Mouse (Mus musculus) CH12.LX (cell line): ENCODE measurements at regions not wholly inside any gene's neighbourhood (a gene's known extent, or its start where the extent isn't known, plus 50 kb on each side); places are given as distances from the start of the nearest gene placed in this dataset.

Experiments
- DNase-seq: peaks from one replicate; pipeline ENCODE4 v3.0.0-alpha.2; 2013; ENCODE audit errors: extremely low read depth
- H3K27ac ChIP-seq: 2 replicates; pipeline ENCODE4 v1.5.1; 2012; ENCODE audit warnings: low read depth, mild to moderate bottlenecking, control low read depth, moderate library complexity; ENCODE audit not compliant: insufficient read depth
- H3K27me3 ChIP-seq: replicated peaks from 2 replicates; pipeline ENCODE3; 2012; ENCODE audit warnings: inconsistent platforms
- H3K36me3 ChIP-seq, 2 experiments: replicated peaks in 1 of 2; 2 replicates each; pipeline versions ENCODE3 to v1.6.1; 2012; ENCODE audit warnings: inconsistent platforms in 1 of 2, low read length in 1 of 2, mild to moderate bottlenecking in 1 of 2, mixed read lengths in 1 of 2, moderate library complexity in 1 of 2; ENCODE audit not compliant: control insufficient read depth in 1 of 2, insufficient read depth in 1 of 2
- H3K4me1 ChIP-seq, 2 experiments: 2 replicates each; pipeline ENCODE4 v1.6.1; 2012; ENCODE audit warnings: inconsistent platforms in 1 of 2, moderate library complexity in 1 of 2; ENCODE audit not compliant: insufficient read depth in 2 of 2, control insufficient read depth in 1 of 2
- H3K4me2 ChIP-seq: 2 replicates; pipeline ENCODE4 v1.6.1; 2012; ENCODE audit warnings: low read depth, mild to moderate bottlenecking, control low read depth; ENCODE audit not compliant: poor library complexity, insufficient read depth, severe bottlenecking
- H3K4me3 ChIP-seq, 3 experiments: fragments of 150-350 bp in 1 of 3; sonication (generic) in 1 of 3; replicated peaks in 1 of 3; 2 replicates each; pipeline versions ENCODE3 to v1.5.1; 2011 to 2012; ENCODE audit warnings: low read depth in 2 of 3, low read length in 2 of 3, mild to moderate bottlenecking in 2 of 3, moderate library complexity in 2 of 3, control low read depth in 1 of 3, improper control_type of control experiment in 1 of 3, inconsistent platforms in 1 of 3, mixed read lengths in 1 of 3; ENCODE audit not compliant: poor library complexity in 1 of 3
- H3K79me2 ChIP-seq: replicated peaks from 2 replicates; pipeline ENCODE4 v1.6.1; 2012; ENCODE audit warnings: mild to moderate bottlenecking, moderate library complexity; ENCODE audit not compliant: control insufficient read depth, poor library complexity, insufficient read depth, severe bottlenecking; ENCODE audit errors: extremely low read depth
- H3K9ac ChIP-seq: 2 replicates; pipeline ENCODE4 v1.6.1; 2012; ENCODE audit warnings: low read depth, mild to moderate bottlenecking, control low read depth, moderate library complexity; ENCODE audit not compliant: insufficient read depth
- H3K9me3 ChIP-seq: replicated peaks from 2 replicates; pipeline ENCODE3; 2012; ENCODE audit warnings: low read length, inconsistent platforms, mixed read lengths
- BHLHE40 ChIP-seq: IDR thresholded peaks from 2 replicates; pipeline ENCODE4 v1.6.1; 2011; ENCODE audit warnings: mild to moderate bottlenecking, low read depth, low read length, improper control_type of control experiment
- CHD2 ChIP-seq: IDR thresholded peaks from 2 replicates; pipeline ENCODE4 v1.6.1; 2011; ENCODE audit warnings: low read length, improper control_type of control experiment
- E2F4 ChIP-seq: IDR thresholded peaks from 2 replicates; pipeline ENCODE4 v1.6.1; 2011; ENCODE audit warnings: low read depth, low read length, improper control_type of control experiment; ENCODE audit not compliant: insufficient replicate concordance
- EP300 ChIP-seq: IDR thresholded peaks from 2 replicates; pipeline ENCODE4 v1.6.1; 2011; ENCODE audit warnings: low read length, improper control_type of control experiment
- ETS1 ChIP-seq: conservative IDR thresholded peaks from 2 replicates; pipeline ENCODE4 v1.6.1; 2012; ENCODE audit warnings: low read depth, mild to moderate bottlenecking, inconsistent platforms, low read length, improper control_type of control experiment, moderate library complexity
- HCFC1 ChIP-seq: IDR thresholded peaks from 2 replicates; pipeline ENCODE4 v1.6.1; 2012; ENCODE audit warnings: low read depth, mild to moderate bottlenecking, inconsistent platforms, low read length, improper control_type of control experiment
- JUN ChIP-seq: IDR thresholded peaks from 2 replicates; pipeline ENCODE4 v1.6.1; 2011; ENCODE audit warnings: low read depth, mild to moderate bottlenecking, low read length, improper control_type of control experiment, moderate library complexity; ENCODE audit not compliant: insufficient read depth
- KAT2A ChIP-seq: IDR thresholded peaks from 2 replicates; pipeline ENCODE4 v1.6.1; 2012; ENCODE audit warnings: low read length, improper control_type of control experiment, inconsistent platforms; ENCODE audit not compliant: insufficient replicate concordance
- MAFK ChIP-seq: IDR thresholded peaks from 2 replicates; pipeline ENCODE4 v1.6.1; 2011; ENCODE audit warnings: low read length, improper control_type of control experiment; ENCODE audit not compliant: insufficient replicate concordance
- MAX ChIP-seq: IDR thresholded peaks from 2 replicates; pipeline ENCODE4 v1.6.1; 2011; ENCODE audit warnings: low read length, improper control_type of control experiment
- MAZ ChIP-seq: IDR thresholded peaks from 2 replicates; pipeline ENCODE4 v1.6.1; 2012; ENCODE audit warnings: low read depth, mild to moderate bottlenecking, inconsistent platforms, low read length, improper control_type of control experiment, moderate library complexity
- MYC ChIP-seq: IDR thresholded peaks from 2 replicates; pipeline ENCODE4 v1.6.1; 2011; ENCODE audit warnings: low read depth, mild to moderate bottlenecking, improper control_type of control experiment, low read length
- NRF1 ChIP-seq: IDR thresholded peaks from 2 replicates; pipeline ENCODE4 v1.6.1; 2014; ENCODE audit warnings: low read depth, mild to moderate bottlenecking, inconsistent platforms, low read length, improper control_type of control experiment, moderate library complexity
- POLR2A ChIP-seq: IDR thresholded peaks from 2 replicates; pipeline ENCODE4 v1.6.1; 2011; ENCODE audit warnings: low read depth, mild to moderate bottlenecking, improper control_type of control experiment, low read length
- SIN3A ChIP-seq: IDR thresholded peaks from 2 replicates; pipeline ENCODE4 v1.6.1; 2012; ENCODE audit warnings: low read length, improper control_type of control experiment, inconsistent platforms
- TBP ChIP-seq: conservative IDR thresholded peaks from 2 replicates; pipeline ENCODE4 v1.6.1; 2011; ENCODE audit warnings: low read depth, low read length, improper control_type of control experiment
- TCF12 ChIP-seq: IDR thresholded peaks from 2 replicates; pipeline ENCODE4 v1.6.1; 2014; ENCODE audit warnings: low read depth, mild to moderate bottlenecking, inconsistent platforms, low read length, improper control_type of control experiment
- ZC3H11A ChIP-seq: IDR thresholded peaks from 2 replicates; pipeline ENCODE4 v1.6.1; 2012; ENCODE audit warnings: low read depth, mild to moderate bottlenecking, inconsistent platforms, low read length, improper control_type of control experiment
- ZKSCAN1 ChIP-seq: IDR thresholded peaks from 2 replicates; pipeline ENCODE4 v1.6.1; 2012; ENCODE audit warnings: low read depth, inconsistent platforms, low read length, improper control_type of control experiment, borderline replicate concordance
- ZNF384 ChIP-seq: IDR thresholded peaks from 2 replicates; pipeline ENCODE4 v1.6.1; 2012; ENCODE audit warnings: low read depth, low read length, improper control_type of control experiment, inconsistent platforms
- dilution Hi-C: fragments of 300-500 bp; cut with MboI; formaldehyde crosslinking; loops from 2 replicates; pipeline ENCODE4 v1.14.3; 2020; ENCODE audit warnings: low sequenced_read_pairs; ENCODE audit not compliant: extremely low pct_unique_long_range_greater_than_20kb, extremely low pct_ligation_motif_present
- in situ Hi-C: fragments of 300-500 bp; cut with MboI; formaldehyde crosslinking; loops from 3 replicates; pipeline ENCODE4 v1.14.3; 2019; ENCODE audit warnings: low sequenced_read_pairs, low pct_ligation_motif_present, low pct_unique_long_range_greater_than_20kb, mixed read lengths

- Histone ChIP-seq H3K36me3 (no peaks in the 10 kb centered on the region), H3K4me1 (no peaks in the 10 kb centered on the region), H3K4me3 (no peak overlapping the region)
- TF ChIP-seq TBP (no peak), E2F4 (no peak), EP300 (no peak), HCFC1 (no peak), SIN3A (no peak), MAZ (no peak), JUN (no peak)
- TF ChIP-seq, all 38 proteins: peak for 0
- Histone ChIP-seq H3K27me3 (no peaks in the 10 kb centered on the region), H3K9ac (no peak overlapping the region), H3K9me3 (peaks cover 47% of the 10 kb centered on the region), H3K4me2 (no peak overlapping the region), H3K27ac (no peak overlapping the region), H3K79me2 (no peaks in the 10 kb centered on the region)
- dilution Hi-C loops: no loop called here
- in situ Hi-C loops: no loop called here
- DNase-seq: no peak
Measured at GRCm38 (mm10) chr1:185958276-185958675, 158.8 kb downstream of the Lyplal1 start.

- H3K4me2 ChIP-seq: no peak overlapping the region
- peaks cover 71% of the 10 kb centered on the region for H3K9me3 ChIP-seq
- no peak overlapping the region for H3K27ac ChIP-seq
- H3K36me3 ChIP-seq: no peaks in the 10 kb centered on the region
- no peak overlapping the region for H3K4me3 ChIP-seq
- DNase-seq: no peak
- dilution Hi-C loops: no loop called here
- H3K4me1 ChIP-seq: no peaks in the 10 kb centered on the region
- no peak for TF ChIP-seq SIN3A
- no peak for TF ChIP-seq MAFK
- TF ChIP-seq TCF12: no peak
- no peak for TF ChIP-seq KAT2A
- no peak for TF ChIP-seq ZC3H11A
- no peak for TF ChIP-seq E2F4
- TF ChIP-seq MAZ: no peak
- no peak overlapping the region for H3K9ac ChIP-seq
- no peaks in the 10 kb centered on the region for H3K79me2 ChIP-seq
- in situ Hi-C loops: no loop called here
- no peaks in the 10 kb centered on the region for H3K27me3 ChIP-seq
Measured at GRCm38 (mm10) chr1:185962606-185963005, 154.5 kb downstream of the Lyplal1 start.

GRCm38 (mm10) chr1:185963773-185964172 is 153.3 kb downstream of the Lyplal1 start:
- Histone ChIP-seq H3K4me3 (no peak overlapping the region), H3K79me2 (no peaks in the 10 kb centered on the region), H3K36me3 (no peaks in the 10 kb centered on the region), H3K4me1 (no peaks in the 10 kb centered on the region), H3K9me3 (peaks cover 70% of the 10 kb centered on the region), H3K27me3 (no peaks in the 10 kb centered on the region), H3K9ac (no peak overlapping the region), H3K27ac (no peak overlapping the region), H3K4me2 (no peak overlapping the region)
- in situ Hi-C loops: no loop called here
- TF ChIP-seq POLR2A (no peak), CHD2 (no peak), ZNF384 (no peak), MAX (no peak), NRF1 (no peak), ETS1 (no peak), ZKSCAN1 (no peak), MYC (no peak), BHLHE40 (no peak)
- dilution Hi-C loops: no loop called here
- no peak for DNase-seq
